Mouse (Mus musculus) embryonic facial prominence, embryonic 14.5 days (tissue): ENCODE measurements around the gene Pdzrn4. TPM values are rescaled to one million over a fixed set of nuclear protein-coding genes. Genes with fewer than 3 reads are reported as not detected.

ENCODE experiments used
- ATAC-seq: fragments of 200-750 bp; cut with Nextera tagmentation; 2 replicates; pipeline ENCODE4 v1.8.0; 2017; ENCODE audit warnings: low read depth, moderate number of reproducible peaks, moderate TSS enrichment
- DNase-seq: peaks from one replicate; pipeline ENCODE4 v3.0.0-alpha.2; 2015; ENCODE audit warnings: low spot score
- H3K27ac ChIP-seq: fragments of 300-500 bp; sonication (generic); replicated peaks from 2 replicates; pipeline ENCODE4 v1.5.1; 2014; ENCODE audit warnings: low read depth, mild to moderate bottlenecking, low read length, moderate library complexity
- H3K27me3 ChIP-seq: fragments of 300-500 bp; sonication (generic); replicated peaks from 2 replicates; pipeline ENCODE4 v1.6.1; 2014; ENCODE audit warnings: low read length; ENCODE audit not compliant: control insufficient read depth, insufficient read depth
- H3K36me3 ChIP-seq: fragments of 300-500 bp; sonication (generic); 2 replicates; pipeline ENCODE4 v1.6.1; 2014; ENCODE audit warnings: low read length, mixed read lengths; ENCODE audit not compliant: control insufficient read depth, insufficient read depth
- H3K4me1 ChIP-seq: fragments of 300-500 bp; sonication (generic); 2 replicates; pipeline ENCODE4 v1.6.1; 2014; ENCODE audit warnings: antibody characterized with exemption, low read length; ENCODE audit not compliant: control insufficient read depth, insufficient read depth
- H3K4me2 ChIP-seq: fragments of 300-500 bp; sonication (generic); 2 replicates; pipeline ENCODE4 v1.6.1; 2014; ENCODE audit warnings: low read depth, mild to moderate bottlenecking, low read length, moderate library complexity, mixed read lengths
- H3K4me3 ChIP-seq: fragments of 300-500 bp; sonication (generic); 2 replicates; pipeline ENCODE4 v1.5.1; 2014; ENCODE audit warnings: low read depth, mild to moderate bottlenecking, low read length
- H3K9ac ChIP-seq: fragments of 300-500 bp; sonication (generic); 2 replicates; pipeline ENCODE4 v1.6.1; 2014; ENCODE audit warnings: low read depth, mild to moderate bottlenecking, low read length, moderate library complexity, mixed read lengths
- H3K9me3 ChIP-seq: fragments of 300-500 bp; sonication (generic); 2 replicates; pipeline ENCODE4 v1.6.1; 2016; ENCODE audit warnings: low read length; ENCODE audit not compliant: control insufficient read depth
- WGBS: fragments of 180-500 bp; shearing (Covaris S2); extraction: QIAGEN DNeasy Blood & Tissue Kit; methylation state at CpG from one replicate; pipeline ENCODE4 v1.1.7; 2014; 5-methylcytosine and 5-hydroxymethylcytosine counted together
- polyA plus RNA-seq: library from polyadenylated mRNA; unstranded; fragments of >200 nt; fragmentation: Nextera tagmentation; extraction: Ambion mirVana; gene quantifications from 2 replicates; pipeline ENCODE4 v1.2.1, GENCODE M21; 2014

Pdzrn4 gene
- polyA plus RNA-seq, 1 experiment from 2014 or later, result 4.3 TPM

GRCm38 (mm10) chr15:92447708-92448147, 51.0 kb downstream of the Pdzrn4 start:
- DNase-seq, result peak; percentile 66
- no peak overlapping the region for H3K27ac ChIP-seq

GRCm38 (mm10) chr15:92449112-92449511, 52.4 kb downstream of the Pdzrn4 start:
- Histone ChIP-seq H3K9me3 (no peaks in the 10 kb centered on the region), H3K9ac (no peak overlapping the region), H3K4me1 (no peaks in the 10 kb centered on the region), H3K4me2 (no peak overlapping the region), H3K4me3 (no peak overlapping the region), H3K27me3 (no peaks in the 10 kb centered on the region; the same call in 1 of the 2 replicates), H3K27ac (no peak overlapping the region), H3K36me3 (no peaks in the 10 kb centered on the region)
- WGBS, result 91% methylated on average over 8 of the region's 8 CpGs
- ATAC-seq, result no peak
- no peak for DNase-seq

More at GRCm38 (mm10) chr15:92447708-92448147, 51.0 kb downstream of the Pdzrn4 start:
- WGBS, result 40% methylated on average over 8 of the region's 8 CpGs
- no peak for ATAC-seq
- no peaks in the 10 kb centered on the region for H3K4me1 ChIP-seq
- no peak overlapping the region for H3K4me2 ChIP-seq
- no peak overlapping the region for H3K9ac ChIP-seq
- no peaks in the 10 kb centered on the region for H3K36me3 ChIP-seq
- no peak overlapping the region for H3K4me3 ChIP-seq
- H3K9me3 ChIP-seq, result no peaks in the 10 kb centered on the region
- H3K27me3 ChIP-seq, result no peaks in the 10 kb centered on the region; the same call in 1 of the 2 replicates

- H3K27me3 ChIP-seq, result no peaks in the 10 kb centered on the region
- no peaks in the 10 kb centered on the region for H3K9me3 ChIP-seq
- WGBS, result 77% methylated on average over 7 of the region's 7 CpGs
- no peak overlapping the region for H3K4me2 ChIP-seq
- no peak for DNase-seq
- H3K4me1 ChIP-seq, result no peaks in the 10 kb centered on the region
- ATAC-seq, result no peak
- H3K4me3 ChIP-seq, result no peak overlapping the region
- no peak overlapping the region for H3K9ac ChIP-seq
- no peaks in the 10 kb centered on the region for H3K36me3 ChIP-seq
- H3K27ac ChIP-seq, result no peak overlapping the region
Observed at GRCm38 (mm10) chr15:92452620-92453019, 55.9 kb downstream of the Pdzrn4 start.

DNA sequence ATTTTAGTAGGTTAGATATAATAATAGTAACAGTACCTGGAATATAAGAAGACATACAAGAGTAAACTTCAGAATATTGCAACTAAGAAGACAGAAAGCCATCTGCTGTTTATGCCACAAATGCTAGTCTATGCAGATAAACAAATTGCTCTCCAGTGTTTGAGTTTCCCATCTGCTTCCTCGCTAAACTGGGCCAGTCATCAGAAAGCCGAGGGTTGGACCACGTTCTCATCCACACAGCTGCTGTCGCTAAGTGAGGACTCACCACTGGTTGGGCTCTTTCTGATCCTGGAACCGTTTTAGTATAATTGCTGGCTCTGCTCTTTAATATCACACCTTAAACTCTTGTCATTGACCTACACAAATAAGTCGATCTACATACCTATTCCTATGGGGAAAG, 85.5 kb downstream of the Pdzrn4 start:
- Histone ChIP-seq H3K27ac (no peak overlapping the region), H3K9me3 (no peaks in the 10 kb centered on the region), H3K9ac (no peak overlapping the region), H3K4me1 (no peaks in the 10 kb centered on the region), H3K27me3 (no peaks in the 10 kb centered on the region), H3K4me2 (no peak overlapping the region), H3K4me3 (no peak overlapping the region), H3K36me3 (no peaks in the 10 kb centered on the region)
- WGBS, result 74% methylated on average over 6 of the region's 6 CpGs
- DNase-seq (no peak), ATAC-seq (no peak)

GRCm38 (mm10) chr15:92491376-92491775, 94.7 kb downstream of the Pdzrn4 start:
- Histone ChIP-seq H3K4me3 (no peak overlapping the region), H3K4me2 (no peak overlapping the region), H3K36me3 (no peaks in the 10 kb centered on the region), H3K4me1 (no peaks in the 10 kb centered on the region), H3K27me3 (no peaks in the 10 kb centered on the region), H3K9ac (no peak overlapping the region), H3K27ac (no peak overlapping the region), H3K9me3 (no peaks in the 10 kb centered on the region)
- no peak for ATAC-seq
- WGBS, result 88% methylated on average over 3 of the region's 3 CpGs
- no peak for DNase-seq

DNA sequence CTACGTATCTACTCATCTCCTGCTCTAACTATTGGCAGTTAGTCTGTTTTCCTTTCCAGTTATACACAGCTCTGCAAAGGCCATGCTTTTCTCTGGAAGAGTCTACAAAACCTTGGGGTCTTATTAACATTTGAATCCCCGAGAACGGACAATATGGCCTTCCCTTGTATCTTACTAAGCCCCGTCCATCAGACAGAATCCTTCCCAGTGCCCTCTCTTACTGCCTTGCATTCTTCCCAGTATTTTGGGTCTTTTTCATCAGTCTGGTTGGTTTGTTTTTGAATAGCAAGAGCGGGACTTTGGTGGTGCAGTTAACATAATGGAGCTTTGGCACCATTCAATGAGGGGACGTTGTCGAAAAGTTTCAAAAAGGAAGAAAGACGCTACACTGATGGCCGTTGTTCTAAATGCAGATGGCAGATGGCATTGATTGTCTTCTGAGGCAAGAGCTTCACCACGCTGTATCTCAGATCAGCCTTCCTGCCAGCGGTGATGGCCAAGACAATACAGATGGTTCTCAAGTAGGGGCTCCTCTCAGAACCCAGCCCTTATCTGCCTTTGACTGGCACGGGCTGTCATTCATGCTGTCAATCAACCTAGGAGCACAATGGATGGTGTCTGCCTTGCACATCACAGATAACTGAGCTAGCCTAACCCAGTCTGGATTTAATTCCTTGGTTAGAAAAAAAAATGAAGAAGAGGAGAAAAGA, 98.9 kb downstream of the Pdzrn4 start:
- Histone ChIP-seq H3K27ac (no peak overlapping the region), H3K27me3 (no peaks in the 10 kb centered on the region), H3K9ac (no peak overlapping the region), H3K9me3 (no peaks in the 10 kb centered on the region), H3K4me3 (no peak overlapping the region), H3K4me2 (no peak overlapping the region), H3K36me3 (no peaks in the 10 kb centered on the region), H3K4me1 (no peaks in the 10 kb centered on the region)
- ATAC-seq (no peak), DNase-seq (no peak)
- 85% methylated on average over 12 of the region's 12 CpGs for WGBS

GRCm38 (mm10) chr15:92500276-92500838, 103.7 kb downstream of the Pdzrn4 start:
- WGBS, result 58% methylated on average over 9 of the region's 9 CpGs
- Histone ChIP-seq H3K9me3 (no peaks in the 10 kb centered on the region), H3K36me3 (no peaks in the 10 kb centered on the region), H3K4me1 (no peaks in the 10 kb centered on the region), H3K4me3 (no peak overlapping the region), H3K4me2 (no peak overlapping the region), H3K9ac (no peak overlapping the region), H3K27me3 (no peaks in the 10 kb centered on the region), H3K27ac (no peak overlapping the region)
- ATAC-seq (no peak), DNase-seq (no peak)

GRCm38 (mm10) chr15:92502797-92503196, 106.1 kb downstream of the Pdzrn4 start:
- ATAC-seq, result no peak
- 68% methylated on average over 1 of the region's 1 CpGs for WGBS

GRCm38 (mm10) chr15:92509372-92509771, 112.7 kb downstream of the Pdzrn4 start:
- no peaks in the 10 kb centered on the region for H3K4me1 ChIP-seq
- H3K27ac ChIP-seq, result no peak overlapping the region
- H3K27me3 ChIP-seq, result no peaks in the 10 kb centered on the region
- H3K4me2 ChIP-seq, result no peak overlapping the region
- WGBS, result 83% methylated on average over 8 of the region's 8 CpGs
- H3K4me3 ChIP-seq, result no peak overlapping the region
- no peak for DNase-seq
- no peak for ATAC-seq
- no peak overlapping the region for H3K9ac ChIP-seq
- H3K36me3 ChIP-seq, result no peaks in the 10 kb centered on the region
- no peaks in the 10 kb centered on the region for H3K9me3 ChIP-seq

More at GRCm38 (mm10) chr15:92502797-92503196, 106.1 kb downstream of the Pdzrn4 start:
- H3K9ac ChIP-seq, result no peak overlapping the region
- H3K36me3 ChIP-seq, result no peaks in the 10 kb centered on the region
- H3K27ac ChIP-seq, result no peak overlapping the region
- H3K4me2 ChIP-seq, result no peak overlapping the region
- no peak overlapping the region for H3K4me3 ChIP-seq
- H3K27me3 ChIP-seq, result no peaks in the 10 kb centered on the region
- no peak for DNase-seq
- no peaks in the 10 kb centered on the region for H3K9me3 ChIP-seq
- no peaks in the 10 kb centered on the region for H3K4me1 ChIP-seq
